Mouse (Mus musculus): ENCODE results near the gene Rps6ka1. TPM values are rescaled to one million over a fixed set of nuclear protein-coding genes. Genes with fewer than 3 reads are reported as not detected.

The Rps6ka1 gene
- polyA plus RNA-seq, 1 experiment: 93.6 TPM

GRCm38 (mm10) chr4:133902510-133902909, 14.9 kb upstream of the Rps6ka1 start:
- Histone ChIP-seq H3K4me1 (ENCODE audit: control insufficient read depth, insufficient read depth, low read length) (peaks cover 14% of the 10 kb centered on the region), H3K27ac (ENCODE audit: insufficient read depth, low read length) (no peak overlapping the region), H3K4me3 (replicated peaks; ENCODE audit: insufficient read depth, low read depth, low read length) (no peak overlapping the region), H3K27me3 (ENCODE audit: control insufficient read depth, insufficient read depth, low read length) (no peaks in the 10 kb centered on the region)
- WGBS: 100% methylated on average over 2 of the region's 2 CpGs
- DNase-seq: no peak
- no peak for TF ChIP-seq POLR2A (IDR thresholded peaks at IDR 0.05; ENCODE audit: borderline replicate concordance, insufficient read depth, low read length)
- no peak for TF ChIP-seq CTCF (IDR thresholded peaks at IDR 0.05; ENCODE audit: borderline replicate concordance, insufficient read depth, low read depth, low read length)

DNA sequence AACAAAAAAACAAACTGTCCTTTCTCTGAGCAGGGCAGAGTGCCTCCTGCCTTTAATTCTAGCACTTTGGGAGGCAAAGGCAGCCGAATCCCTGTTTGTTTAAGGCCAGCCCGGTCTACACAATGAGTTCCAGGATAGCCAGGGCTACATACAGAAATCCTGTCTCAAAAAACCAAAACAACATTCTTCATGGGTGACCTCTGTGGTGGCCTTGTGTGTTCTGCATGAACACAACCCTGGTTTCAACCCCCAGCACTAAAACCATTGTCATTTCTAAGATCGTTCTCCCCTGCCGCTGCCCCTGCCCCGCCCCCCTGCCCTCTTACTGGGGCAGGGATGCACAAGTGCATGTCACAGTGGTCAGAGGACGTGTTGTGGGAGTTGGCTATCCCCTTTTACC, 13.3 kb upstream of the Rps6ka1 start:
- no peak for DNase-seq
- TF ChIP-seq CTCF (IDR thresholded peaks at IDR 0.05; ENCODE audit: borderline replicate concordance, insufficient read depth, low read depth, low read length) (no peak), POLR2A (IDR thresholded peaks at IDR 0.05; ENCODE audit: borderline replicate concordance, insufficient read depth, low read length) (no peak)
- Histone ChIP-seq H3K4me3 (replicated peaks; ENCODE audit: insufficient read depth, low read depth, low read length) (no peak overlapping the region), H3K27me3 (ENCODE audit: control insufficient read depth, insufficient read depth, low read length) (no peaks in the 10 kb centered on the region), H3K4me1 (ENCODE audit: control insufficient read depth, insufficient read depth, low read length) (peaks cover 25% of the 10 kb centered on the region), H3K27ac (ENCODE audit: insufficient read depth, low read length) (no peak overlapping the region)
- whole genome bisulfite sequencing: 88% methylated on average over 6 of the region's 6 CpGs

GRCm38 (mm10) chr4:133900352-133900751, 12.8 kb upstream of the Rps6ka1 start:
- H3K4me1 ChIP-seq (ENCODE audit: control insufficient read depth, insufficient read depth, low read length): peaks cover 30% of the 10 kb centered on the region
- no peaks in the 10 kb centered on the region for H3K27me3 ChIP-seq (ENCODE audit: control insufficient read depth, insufficient read depth, low read length)
- 96% methylated on average over 6 of the region's 6 CpGs for WGBS
- H3K27ac ChIP-seq (ENCODE audit: insufficient read depth, low read length): no peak overlapping the region
- H3K4me3 ChIP-seq (replicated peaks; ENCODE audit: insufficient read depth, low read depth, low read length): no peak overlapping the region
- TF ChIP-seq POLR2A (IDR thresholded peaks at IDR 0.05; ENCODE audit: borderline replicate concordance, insufficient read depth, low read length) (no peak), CTCF (IDR thresholded peaks at IDR 0.05; ENCODE audit: borderline replicate concordance, insufficient read depth, low read depth, low read length) (no peak)
- no peak for DNase-seq

DNA sequence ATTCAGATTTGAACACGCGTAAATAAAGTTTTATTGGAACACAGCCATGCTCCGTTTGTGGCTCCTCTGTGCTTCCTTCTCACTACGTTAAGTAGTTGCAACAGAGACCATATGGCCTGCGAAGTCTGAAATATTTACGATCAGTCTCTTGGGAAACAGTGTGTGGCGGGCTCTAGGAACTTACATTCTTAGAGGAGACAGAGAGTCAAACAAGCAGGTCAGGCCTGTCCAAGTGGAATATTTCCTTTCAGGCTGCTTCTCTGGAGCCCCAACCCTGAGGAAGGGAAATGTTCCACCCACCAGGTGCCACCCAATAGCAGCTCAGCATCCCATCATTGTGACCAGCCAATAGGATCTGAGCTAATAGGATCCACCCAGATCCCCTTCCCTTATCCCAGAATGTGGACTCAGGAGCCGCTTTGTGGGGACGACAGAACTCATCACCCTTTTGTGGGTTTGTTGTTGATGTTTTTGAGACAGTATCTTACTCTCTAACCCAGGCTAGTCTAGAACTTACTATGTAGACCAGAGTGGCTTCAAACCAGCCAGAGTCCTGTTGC, 11.7 kb upstream of the Rps6ka1 start:
- DNase-seq: no peak
- Histone ChIP-seq H3K27ac (ENCODE audit: insufficient read depth, low read length) (no peak overlapping the region), H3K4me1 (ENCODE audit: control insufficient read depth, insufficient read depth, low read length) (peaks cover 32% of the 10 kb centered on the region), H3K27me3 (ENCODE audit: control insufficient read depth, insufficient read depth, low read length) (no peaks in the 10 kb centered on the region), H3K4me3 (replicated peaks; ENCODE audit: insufficient read depth, low read depth, low read length) (no peak overlapping the region)
- TF ChIP-seq CTCF (IDR thresholded peaks at IDR 0.05; ENCODE audit: borderline replicate concordance, insufficient read depth, low read depth, low read length): no peak
- no peak for TF ChIP-seq POLR2A (IDR thresholded peaks at IDR 0.05; ENCODE audit: borderline replicate concordance, insufficient read depth, low read length)
- 73% methylated on average over 9 of the region's 9 CpGs for WGBS

GRCm38 (mm10) chr4:133898151-133898550, 10.6 kb upstream of the Rps6ka1 start:
- TF ChIP-seq CTCF (IDR thresholded peaks at IDR 0.05; ENCODE audit: borderline replicate concordance, insufficient read depth, low read depth, low read length): no peak
- TF ChIP-seq POLR2A (IDR thresholded peaks at IDR 0.05; ENCODE audit: borderline replicate concordance, insufficient read depth, low read length): no peak
- peaks cover 32% of the 10 kb centered on the region for H3K4me1 ChIP-seq (ENCODE audit: control insufficient read depth, insufficient read depth, low read length)
- no peaks in the 10 kb centered on the region for H3K27me3 ChIP-seq (ENCODE audit: control insufficient read depth, insufficient read depth, low read length)
- DNase-seq: peak; percentile 59 to 64
- WGBS: 19% methylated on average over 6 of the region's 6 CpGs
- H3K27ac ChIP-seq (ENCODE audit: insufficient read depth, low read length): peak overlapping the region; percentile 84
- H3K4me3 ChIP-seq (replicated peaks; ENCODE audit: insufficient read depth, low read depth, low read length): no peak overlapping the region

GRCm38 (mm10) chr4:133897431-133897891, 9.9 kb upstream of the Rps6ka1 start:
- no peak overlapping the region for H3K4me3 ChIP-seq (replicated peaks; ENCODE audit: insufficient read depth, low read depth, low read length)
- peaks cover 32% of the 10 kb centered on the region for H3K4me1 ChIP-seq (ENCODE audit: control insufficient read depth, insufficient read depth, low read length)
- no peak for TF ChIP-seq POLR2A (IDR thresholded peaks at IDR 0.05; ENCODE audit: borderline replicate concordance, insufficient read depth, low read length)
- H3K27ac ChIP-seq (ENCODE audit: insufficient read depth, low read length): peak overlapping the region; percentile 84
- DNase-seq: peak; percentile 81 to 83
- no peaks in the 10 kb centered on the region for H3K27me3 ChIP-seq (ENCODE audit: control insufficient read depth, insufficient read depth, low read length)
- 18% methylated on average over 11 of the region's 11 CpGs for WGBS

DNA sequence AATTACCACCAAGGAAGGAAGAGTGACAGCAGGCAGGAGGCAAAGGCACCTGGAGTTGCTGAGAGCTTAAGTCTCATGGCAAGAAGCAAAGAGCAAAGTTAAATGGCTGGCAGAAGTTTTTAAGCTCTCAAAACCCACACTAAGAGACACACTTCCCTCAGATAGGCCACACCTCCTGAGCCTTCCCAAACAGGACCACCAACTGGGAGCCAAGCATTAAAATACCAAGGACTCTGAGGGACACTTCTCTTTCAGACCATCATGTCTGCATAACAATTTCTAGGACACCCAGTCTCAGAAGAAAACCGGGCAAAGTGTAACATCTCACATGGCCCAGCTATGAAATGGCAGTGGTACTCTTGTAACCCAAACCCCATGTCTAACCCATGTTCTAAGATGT, 9.4 kb upstream of the Rps6ka1 start:
- H3K4me1 ChIP-seq (ENCODE audit: control insufficient read depth, insufficient read depth, low read length): peaks cover 32% of the 10 kb centered on the region
- H3K27me3 ChIP-seq (ENCODE audit: control insufficient read depth, insufficient read depth, low read length): no peaks in the 10 kb centered on the region
- H3K27ac ChIP-seq (ENCODE audit: insufficient read depth, low read length): peak overlapping the region; percentile 84; the same call in 1 of the 2 replicates
- no peak for DNase-seq
- WGBS: 78% methylated on average over 1 of the region's 1 CpGs
- TF ChIP-seq POLR2A (IDR thresholded peaks at IDR 0.05; ENCODE audit: borderline replicate concordance, insufficient read depth, low read length) (no peak), CTCF (IDR thresholded peaks at IDR 0.05; ENCODE audit: borderline replicate concordance, insufficient read depth, low read depth, low read length) (no peak)
- no peak overlapping the region for H3K4me3 ChIP-seq (replicated peaks; ENCODE audit: insufficient read depth, low read depth, low read length)

- Histone ChIP-seq H3K4me3 (replicated peaks; ENCODE audit: insufficient read depth, low read depth, low read length) (no peak overlapping the region), H3K27me3 (ENCODE audit: control insufficient read depth, insufficient read depth, low read length) (no peaks in the 10 kb centered on the region), H3K4me1 (ENCODE audit: control insufficient read depth, insufficient read depth, low read length) (peaks cover 32% of the 10 kb centered on the region), H3K27ac (ENCODE audit: insufficient read depth, low read length) (no peak overlapping the region)
- WGBS: 52% methylated on average over 3 of the region's 3 CpGs
- TF ChIP-seq CTCF (IDR thresholded peaks at IDR 0.05; ENCODE audit: borderline replicate concordance, insufficient read depth, low read depth, low read length) (no peak), POLR2A (IDR thresholded peaks at IDR 0.05; ENCODE audit: borderline replicate concordance, insufficient read depth, low read length) (no peak)
- DNase-seq: peak; percentile 33 to 54
Measured at GRCm38 (mm10) chr4:133896002-133896401, 8.4 kb upstream of the Rps6ka1 start.

All from cerebellum, adult 2 months (tissue).